Mouse (Mus musculus) inflammation-experienced regulatory T-cells, adult 6 months (primary cell): ENCODE measurements around the gene Clk3. TPM values are rescaled to one million over a fixed set of nuclear protein-coding genes. Genes with fewer than 3 reads are reported as not detected.
A peak's percentile ranks its signal among the peaks of the same experiment; 100 is the strongest.

ENCODE experiments used
- ATAC-seq: one replicate; pipeline ENCODE4 v1.8.0; 2017
- polyA plus RNA-seq, 3 experiments: library from polyadenylated mRNA; unstranded; fragments of 100-300 nt; shearing (Covaris generic); gene quantifications; one replicate each; pipeline ENCODE4 v1.2.1; 2017

Gene Clk3
- polyA plus RNA-seq, 3 experiments from 2014 or later = 75.8 to 110 (median 88.0) TPM

DNA sequence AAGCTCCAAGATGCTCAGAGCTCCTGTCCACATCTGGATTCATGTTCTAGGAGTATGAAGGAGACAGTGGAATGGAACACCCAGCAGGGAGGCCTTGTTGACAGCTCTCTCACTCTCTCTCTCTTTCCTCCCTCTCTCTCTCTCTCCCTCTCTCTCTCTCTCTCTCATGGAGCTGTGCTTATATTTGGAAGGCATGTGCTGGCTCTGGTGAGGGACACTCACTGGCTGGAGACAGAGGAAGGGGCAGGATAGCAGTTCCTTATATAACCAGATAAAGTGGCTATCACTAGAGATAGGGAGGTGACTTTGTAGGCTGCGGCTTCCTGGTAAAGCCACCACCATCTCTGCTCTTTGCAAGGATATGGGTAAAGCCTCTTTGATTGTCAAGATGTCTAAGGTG is 4.6 kb upstream of the Clk3 start:
- no peak for ATAC-seq

DNA sequence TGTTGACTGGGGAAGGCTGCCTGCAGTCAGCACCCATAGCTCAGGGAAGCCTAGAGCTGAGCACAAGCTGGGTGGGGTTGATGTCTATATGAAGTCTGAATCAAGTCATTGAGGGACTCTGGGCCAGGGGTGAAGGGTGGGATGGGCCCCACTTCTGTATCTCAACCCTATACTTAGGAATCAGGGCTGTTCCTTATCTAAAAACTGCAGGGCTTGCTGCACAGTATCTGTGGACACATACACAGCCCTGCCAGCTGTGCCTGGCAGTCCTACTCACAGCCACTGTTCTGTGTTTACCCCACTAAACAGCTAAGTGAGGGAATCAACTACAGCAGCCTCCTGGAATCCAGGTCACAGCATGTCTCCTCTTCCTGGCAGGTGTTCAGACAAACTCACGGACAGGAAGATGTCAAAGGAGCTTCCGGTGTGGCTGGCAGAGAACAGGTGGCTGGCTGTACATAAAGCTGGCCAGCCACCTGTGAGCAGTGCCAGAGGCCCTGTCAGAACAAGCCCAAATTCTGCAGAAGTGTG is 3.9 kb upstream of the Clk3 start:
- ATAC-seq = no peak

DNA sequence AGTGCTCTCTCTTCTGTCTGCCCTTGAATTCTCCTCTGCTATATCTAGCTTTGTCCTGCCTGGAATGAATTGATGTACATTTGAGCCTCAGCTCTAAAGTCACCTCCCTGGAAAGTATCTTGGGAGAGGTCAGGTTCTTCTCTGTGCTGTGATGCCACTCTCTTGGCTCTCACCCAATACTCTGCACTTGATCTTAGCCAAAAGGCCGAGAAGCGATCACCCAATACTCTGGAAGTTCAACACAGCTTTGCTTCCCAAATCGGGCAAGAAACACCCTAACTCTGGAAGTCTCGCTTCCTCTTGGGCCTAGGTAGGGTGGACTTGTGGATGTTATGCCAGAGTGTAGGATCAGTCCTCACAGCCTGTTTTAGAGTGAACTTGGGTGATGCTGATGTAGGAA is 1.6 kb upstream of the Clk3 start:
- no peak for ATAC-seq

DNA sequence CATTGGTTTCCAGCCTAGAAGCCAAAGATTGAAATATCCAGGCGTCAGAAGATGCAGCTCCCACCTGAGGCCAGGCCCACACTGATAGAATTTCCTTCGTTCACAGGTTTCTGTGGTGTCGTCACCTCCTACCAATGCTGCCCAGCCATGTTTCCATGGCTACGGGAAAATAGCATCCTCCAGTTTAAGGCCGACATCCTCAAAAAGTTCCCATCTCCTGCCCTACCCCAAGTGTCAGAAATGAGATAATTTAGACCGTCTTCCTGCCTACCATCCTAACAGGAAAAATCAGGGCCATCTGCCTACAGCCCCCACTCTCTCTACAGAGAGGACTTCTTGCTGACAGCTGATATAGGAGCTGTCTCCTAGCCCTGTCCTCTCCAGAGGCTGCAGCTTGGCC is 771 bp upstream of the Clk3 start:
- ATAC-seq = no peak

DNA sequence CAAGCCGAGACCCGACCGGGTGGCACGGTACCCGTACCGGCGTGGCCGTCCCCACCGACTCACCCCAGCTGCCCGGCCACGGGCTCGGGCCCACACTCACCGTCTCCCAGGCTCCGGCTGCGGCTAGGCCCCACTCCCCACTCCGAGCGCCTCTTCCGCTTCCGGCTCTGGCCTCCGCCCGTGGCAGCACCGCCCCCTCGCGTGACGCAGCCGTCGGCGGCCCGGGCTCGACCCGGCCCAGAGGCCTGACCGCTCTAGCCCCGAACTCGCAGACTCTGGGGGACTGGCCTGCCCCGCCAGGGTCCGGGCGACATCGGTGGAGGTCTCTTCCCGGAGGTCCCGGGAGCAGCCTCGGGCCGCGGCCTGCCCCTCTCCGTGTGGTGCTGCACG is 691 bp downstream of the Clk3 start:
- peak; percentile 75 for ATAC-seq

DNA sequence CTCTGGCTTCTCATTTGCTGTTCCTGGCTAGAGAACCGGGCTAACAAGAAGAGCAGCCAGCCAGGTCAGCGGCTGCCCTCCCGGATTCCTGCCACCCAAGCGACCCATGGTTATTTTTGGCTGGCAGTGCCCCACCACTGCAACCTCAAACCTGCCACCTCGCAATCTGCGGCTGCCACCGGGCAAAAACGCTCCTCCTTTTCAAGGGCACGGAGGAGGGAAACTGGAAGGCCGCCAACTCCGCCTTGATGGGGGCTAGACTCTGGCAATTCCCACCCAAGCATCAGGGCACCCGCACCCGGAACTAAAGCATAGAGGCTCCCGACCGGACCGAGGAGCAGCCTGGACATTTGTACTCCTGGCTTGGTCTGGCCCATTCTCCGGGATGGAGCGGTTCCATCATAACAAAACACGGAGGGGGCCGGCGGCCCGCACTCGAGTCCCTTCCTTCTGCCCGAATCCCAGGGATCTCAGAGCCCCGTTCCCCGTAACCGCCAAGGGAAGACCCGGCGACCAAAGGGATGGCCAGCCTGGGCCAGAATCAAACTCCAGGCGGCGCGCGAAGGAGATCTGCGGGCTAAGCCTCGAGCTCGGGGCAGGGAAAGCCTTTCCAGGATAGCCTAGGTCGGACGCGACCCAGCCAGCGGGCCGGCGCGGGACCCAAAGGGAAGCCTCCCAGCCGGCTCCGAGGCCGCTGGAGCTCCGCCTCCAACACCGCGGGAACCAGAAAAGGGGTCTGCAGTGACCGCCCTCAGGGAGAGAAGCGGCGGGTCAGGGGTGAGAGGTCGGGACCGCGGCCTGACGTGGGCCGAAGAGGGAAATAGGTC is 1.3 kb downstream of the Clk3 start:
- no peak for ATAC-seq

DNA sequence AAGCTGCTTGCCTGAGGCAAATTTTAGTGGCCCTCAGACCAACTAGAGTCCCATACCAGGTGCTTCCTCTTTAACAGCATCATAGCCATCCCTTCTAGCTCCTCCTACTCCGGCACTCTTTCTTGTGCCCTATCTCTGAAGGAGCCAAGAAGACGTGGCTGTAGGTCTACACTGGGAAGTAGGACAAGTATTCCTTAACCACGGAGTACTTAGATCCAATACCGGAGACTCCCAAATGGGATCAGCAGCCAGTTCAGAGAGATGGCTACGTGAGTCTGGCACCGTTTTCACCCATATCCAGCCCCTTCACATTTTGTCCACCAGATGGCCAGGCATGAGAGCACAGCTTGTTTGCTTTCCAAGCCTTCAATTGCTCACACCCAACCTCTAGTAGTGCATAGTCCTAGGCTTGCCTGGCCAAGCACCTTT is 3.1 kb downstream of the Clk3 start:
- ATAC-seq = no peak

DNA sequence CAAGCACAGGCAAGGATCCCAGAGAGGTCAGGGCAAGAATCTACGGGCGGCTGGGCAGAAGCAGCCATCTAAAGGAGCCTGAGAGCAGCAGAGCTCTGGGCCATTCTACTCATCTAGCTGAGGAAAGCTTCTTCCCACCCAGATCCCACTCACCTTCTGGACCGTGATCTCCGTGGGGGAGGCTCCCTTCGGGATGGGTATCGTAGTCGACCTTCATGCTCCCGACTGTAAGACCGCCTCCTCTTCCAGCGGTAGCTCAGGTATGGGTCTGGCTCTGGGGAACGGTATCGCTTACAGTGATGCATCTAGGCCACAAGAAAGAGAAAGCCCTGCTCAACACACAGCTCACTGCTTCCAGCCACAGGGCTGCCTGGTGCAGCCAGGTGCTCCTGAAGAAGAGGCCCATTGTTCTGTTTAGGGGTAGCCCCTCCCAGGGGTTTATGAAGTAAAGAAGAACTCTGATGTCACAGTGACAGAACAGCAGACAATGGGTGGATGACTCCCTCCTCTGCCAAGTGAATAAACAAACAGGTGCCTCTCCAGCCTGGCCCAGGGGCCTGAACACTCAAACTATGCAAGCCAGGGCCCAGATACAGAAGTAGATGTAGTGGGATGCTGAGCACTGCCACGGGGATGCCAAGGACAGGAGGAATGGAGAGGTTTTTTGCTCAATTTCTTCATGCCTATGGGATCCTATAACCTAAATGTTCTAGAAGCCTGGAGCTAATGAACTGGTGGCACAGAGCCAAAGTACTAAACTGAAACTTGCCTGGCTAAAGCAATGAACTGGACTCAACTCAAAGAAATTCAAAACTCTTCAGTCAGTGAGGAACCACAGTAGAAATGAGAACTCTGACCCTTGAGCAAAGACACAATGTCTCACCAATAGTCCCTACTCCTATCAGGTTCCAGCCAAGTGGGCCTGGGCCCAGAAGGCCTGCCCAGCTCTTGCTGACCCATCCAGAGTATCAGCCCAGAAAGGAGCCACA is 3.8 kb downstream of the Clk3 start:
- no peak for ATAC-seq

DNA sequence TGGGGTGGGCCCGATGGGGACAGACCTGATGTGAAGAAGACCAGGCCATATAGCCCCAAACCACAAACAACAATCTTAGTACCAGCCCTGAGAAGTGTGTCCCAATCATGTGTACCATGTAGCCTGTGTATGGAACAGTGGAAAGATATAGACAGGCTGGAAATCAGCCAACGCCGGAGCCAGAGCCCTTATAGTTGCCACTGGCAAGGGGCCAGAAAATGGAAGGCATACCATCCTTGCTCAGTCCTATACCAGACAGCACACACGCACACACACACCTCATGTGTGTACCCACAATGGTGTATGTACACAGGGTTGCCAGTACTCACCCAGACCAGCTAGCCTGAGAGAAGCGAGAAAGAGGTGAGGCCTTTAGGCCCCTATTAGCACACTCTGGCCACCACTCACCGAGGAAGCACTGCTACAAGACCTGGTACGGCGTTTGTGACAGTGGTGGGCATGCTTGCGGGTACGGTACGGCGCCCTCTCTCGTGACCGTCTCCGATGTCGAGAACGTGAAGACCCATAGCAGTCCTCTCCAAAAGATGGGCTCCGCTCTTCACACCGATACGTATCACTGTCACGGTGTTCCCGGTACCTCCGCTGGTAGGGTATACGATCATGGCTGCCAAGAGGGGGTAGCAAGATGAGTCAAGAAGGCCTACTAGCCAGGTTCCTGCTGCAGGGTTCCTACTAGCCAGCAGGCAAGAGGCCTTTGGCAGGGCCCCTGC is 5.1 kb downstream of the Clk3 start:
- ATAC-seq = no peak

DNA sequence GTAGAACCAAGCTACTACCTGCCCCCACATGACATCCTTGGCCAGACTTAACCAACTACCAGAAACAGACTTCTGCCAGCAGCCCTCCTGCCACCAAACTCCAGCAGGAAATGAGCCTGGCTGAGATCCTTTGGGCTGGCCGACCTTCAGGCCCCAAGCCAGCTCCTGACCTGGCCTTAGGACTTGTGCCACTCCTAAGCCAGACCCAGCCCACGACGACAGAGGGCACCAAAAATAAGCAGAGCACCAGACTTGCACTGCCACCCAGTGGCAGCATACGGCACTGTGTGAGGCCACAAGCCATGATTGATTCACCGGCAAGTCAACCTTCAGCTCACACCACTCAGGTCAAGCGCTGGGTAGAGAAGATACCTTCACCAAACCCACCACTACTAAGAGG is 6.4 kb downstream of the Clk3 start:
- ATAC-seq = peak; percentile 59

DNA sequence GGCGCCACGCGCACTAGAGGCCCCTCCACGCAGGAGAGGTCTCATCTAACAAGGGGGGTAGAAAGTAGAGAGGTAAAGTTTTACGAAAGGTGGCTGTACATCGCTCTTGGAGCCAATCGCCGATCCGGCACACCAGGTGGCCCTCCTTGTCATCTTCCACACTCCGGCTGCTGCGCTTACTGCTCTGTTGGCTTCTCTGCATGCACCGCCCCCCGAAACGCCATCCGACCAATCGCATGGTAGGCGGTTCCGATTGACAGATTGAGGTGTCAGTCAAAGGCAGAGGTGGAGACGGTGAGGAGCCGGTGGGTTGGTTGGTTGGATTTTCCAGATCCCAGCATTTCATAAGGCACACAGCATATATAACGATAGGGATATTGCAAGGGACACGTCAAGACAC is 7.1 kb downstream of the Clk3 start:
- no peak for ATAC-seq

DNA sequence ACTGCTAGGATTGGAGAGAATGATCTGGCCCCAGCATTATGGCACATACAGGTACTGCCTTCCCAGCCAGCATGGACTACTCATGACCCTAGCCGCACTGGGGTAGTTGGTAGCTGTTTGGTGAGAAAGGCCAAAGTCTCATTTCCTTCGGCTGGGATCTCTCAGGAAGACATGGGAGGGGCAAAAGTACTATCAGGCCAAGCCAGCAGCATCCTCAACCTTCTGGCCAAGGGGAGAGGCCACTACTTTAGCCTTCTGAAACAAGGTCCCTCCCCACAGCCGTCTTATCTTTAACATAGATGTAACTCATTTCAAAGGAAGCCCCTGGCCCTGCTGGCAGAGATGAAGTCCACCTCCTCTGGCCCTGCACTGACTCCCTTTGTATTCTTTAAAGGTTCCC is 8.1 kb downstream of the Clk3 start:
- no peak for ATAC-seq

DNA sequence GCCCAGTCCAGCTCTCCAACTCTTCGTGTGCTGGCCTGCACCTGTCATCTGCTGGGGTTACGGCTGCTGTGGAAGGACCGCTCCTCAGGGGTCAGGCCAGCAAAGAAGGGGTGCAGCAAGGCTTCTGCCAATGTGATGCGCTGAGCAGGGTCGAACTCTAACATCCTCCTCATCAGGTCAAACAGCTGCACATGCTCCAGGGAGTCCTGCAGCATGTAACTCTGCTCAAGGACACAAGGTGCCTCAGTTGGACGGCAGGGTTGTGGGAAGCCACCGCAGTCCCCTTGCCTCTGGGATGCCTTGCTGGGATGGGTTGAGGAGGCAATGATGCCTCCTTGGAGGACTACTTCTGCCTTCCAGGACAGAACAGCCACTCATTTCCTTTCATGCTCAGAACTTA is 14.8 kb downstream of the Clk3 start:
- no peak for ATAC-seq

DNA sequence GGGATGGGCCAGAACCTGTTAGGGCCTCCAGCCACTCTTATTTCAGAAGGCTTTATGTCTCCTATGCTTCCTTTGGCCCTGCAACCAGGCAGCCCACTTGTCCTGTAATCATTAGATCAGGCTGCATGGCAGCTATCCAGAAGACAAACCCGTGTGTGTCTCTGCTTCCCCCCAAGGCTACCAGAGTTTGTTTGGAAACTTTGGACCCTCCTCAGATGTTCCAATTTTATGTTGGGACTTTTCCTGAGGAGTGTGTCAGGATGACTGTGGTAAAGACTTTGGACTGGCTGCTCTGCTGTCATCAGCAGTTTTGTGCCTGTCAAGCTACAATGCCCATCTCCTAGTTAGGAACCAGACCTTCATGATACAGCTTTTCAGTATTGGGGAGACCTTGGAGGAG is 16.8 kb downstream of the Clk3 start:
- ATAC-seq = no peak

DNA sequence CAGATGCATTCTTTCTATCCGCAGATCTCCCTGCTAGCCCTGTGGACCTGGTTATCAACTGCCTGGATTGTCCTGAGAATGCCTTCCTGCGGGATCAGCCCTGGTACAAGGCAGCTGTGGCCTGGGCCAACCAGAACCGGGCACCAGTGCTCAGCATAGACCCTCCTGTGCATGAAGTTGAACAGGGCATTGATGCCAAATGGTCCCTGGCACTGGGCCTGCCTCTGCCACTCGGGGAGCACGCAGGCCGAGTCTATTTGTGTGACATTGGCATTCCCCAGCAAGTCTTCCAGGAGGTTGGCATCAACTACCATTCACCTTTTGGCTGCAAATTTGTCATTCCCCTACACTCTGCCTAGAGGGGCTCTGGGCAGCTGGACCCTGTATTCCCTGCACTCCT is 17.5 kb downstream of the Clk3 start:
- ATAC-seq = no peak

DNA sequence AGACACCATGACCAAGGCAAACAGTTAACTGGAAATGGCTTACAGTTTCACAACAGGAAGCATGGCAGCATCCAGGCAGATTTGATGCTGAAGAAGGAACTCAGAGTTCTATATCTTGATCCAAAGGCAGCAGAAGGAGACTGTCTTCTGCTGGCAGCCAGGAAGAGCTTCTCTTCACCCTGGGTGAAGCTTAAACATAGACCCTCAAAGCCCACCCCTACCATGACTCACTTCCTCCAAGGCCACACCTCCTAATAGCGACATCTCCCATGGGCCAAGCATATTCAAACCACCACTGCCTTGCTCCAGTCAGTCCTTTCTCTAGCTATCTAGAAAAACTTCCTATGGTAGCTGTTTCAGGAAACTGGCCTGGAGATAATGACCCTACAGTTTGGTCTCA is 18.6 kb downstream of the Clk3 start:
- no peak for ATAC-seq

DNA sequence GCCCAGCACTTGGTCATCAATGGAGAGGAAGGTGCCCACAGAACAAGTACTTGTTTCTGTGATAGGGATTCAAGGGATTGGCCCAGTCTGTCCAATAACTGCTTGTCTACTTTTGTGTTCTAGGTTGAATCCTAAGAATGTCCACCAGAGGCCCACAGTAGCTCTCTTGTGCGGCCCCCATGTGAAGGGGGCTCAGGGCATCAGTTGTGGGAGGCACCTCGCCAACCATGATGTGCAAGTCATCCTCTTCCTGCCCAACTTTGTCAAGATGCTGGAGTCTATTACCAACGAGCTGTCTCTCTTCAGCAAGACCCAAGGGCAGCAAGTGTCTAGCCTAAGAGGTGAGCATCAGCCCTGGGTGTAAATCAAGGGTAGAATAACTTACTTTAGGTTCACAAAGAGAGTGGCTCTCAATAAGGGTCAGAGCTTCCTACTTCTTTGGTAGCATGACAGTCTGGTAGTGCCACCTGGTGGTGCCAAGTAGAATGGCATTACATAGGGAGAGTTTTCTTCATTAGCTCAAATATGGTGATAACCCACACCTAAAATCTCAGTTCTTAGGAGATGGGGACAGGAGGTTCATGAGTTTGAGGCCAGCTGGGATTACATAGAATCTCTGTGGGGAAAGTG is 21.1 kb downstream of the Clk3 start:
- ATAC-seq = peak; percentile 58

DNA sequence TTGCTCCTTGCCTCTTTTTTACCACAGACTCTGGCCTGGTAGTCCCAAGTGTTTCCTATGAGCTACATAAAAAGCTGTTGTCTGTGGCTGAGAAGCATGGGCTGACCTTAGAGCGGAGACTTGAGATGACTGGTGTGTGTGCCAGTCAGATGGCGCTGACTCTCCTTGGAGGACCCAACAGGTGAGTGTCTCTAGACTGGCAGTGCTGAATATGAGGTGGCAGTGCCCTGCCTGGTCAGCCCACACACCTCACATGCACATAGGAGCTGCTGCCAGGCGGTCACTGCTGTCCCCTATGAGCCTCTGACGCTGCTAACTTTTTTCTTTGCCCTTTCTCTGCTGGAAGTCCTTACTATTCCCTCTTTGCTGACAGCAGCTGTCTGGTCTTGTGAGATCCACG is 25.8 kb downstream of the Clk3 start:
- no peak for ATAC-seq

DNA sequence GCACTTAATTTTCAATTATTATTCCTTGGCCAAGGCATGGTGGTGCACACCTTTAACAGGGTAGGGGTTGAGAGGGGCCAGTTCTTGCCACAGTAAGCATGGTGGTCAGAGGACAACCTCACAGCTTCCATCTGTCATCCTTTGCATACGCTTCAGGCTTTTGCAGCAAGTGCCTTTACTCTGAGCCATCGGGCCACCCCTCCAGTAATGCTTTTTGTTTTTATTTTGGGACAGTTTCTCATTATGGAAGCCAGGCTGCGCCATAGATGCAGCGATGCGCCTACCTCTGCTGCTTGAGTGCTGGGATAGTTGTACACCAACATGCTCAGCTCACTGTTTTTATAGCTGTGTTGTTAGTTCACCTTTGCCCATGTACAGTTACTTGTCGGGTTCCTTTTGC is 32.1 kb downstream of the Clk3 start:
- no peak for ATAC-seq

DNA sequence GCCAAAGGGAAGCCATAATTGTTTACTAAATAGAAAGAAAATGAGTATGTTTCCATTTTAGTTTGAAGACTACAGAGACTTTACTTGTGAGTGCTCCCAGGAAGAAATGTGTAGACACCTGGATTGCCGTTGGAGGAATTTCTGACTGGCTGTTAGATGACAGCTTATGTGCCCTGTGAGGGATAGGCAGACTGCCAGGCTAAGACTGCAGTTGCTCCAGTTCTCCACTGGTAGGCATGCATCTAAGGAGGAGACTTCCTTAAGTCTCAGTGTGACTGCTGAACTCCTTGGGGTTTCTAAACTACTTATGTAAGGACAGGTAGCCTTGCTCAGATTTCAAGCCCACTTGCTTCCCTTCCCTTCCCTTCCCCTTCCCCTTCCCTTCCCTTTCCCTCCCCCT is 37.3 kb downstream of the Clk3 start:
- ATAC-seq = no peak

DNA sequence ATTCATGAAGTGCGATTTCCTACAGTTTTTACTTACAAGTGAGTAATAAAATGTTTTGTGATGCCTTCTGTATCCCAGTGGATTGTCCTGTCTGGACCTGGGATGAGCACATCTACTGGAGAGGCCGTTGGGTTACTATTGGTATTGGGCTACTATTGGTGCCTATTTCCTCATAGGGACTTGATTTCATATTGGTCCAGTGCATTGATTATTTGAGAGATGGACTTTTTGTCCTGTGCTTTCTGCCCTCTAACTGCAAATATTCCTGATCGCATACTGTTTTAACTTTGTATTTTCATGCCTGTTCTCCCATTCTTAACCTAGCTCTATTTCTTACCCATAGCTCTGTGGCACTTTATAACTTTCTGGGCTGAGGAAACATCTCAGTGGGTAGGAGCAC is 41.0 kb downstream of the Clk3 start:
- ATAC-seq = no peak

DNA sequence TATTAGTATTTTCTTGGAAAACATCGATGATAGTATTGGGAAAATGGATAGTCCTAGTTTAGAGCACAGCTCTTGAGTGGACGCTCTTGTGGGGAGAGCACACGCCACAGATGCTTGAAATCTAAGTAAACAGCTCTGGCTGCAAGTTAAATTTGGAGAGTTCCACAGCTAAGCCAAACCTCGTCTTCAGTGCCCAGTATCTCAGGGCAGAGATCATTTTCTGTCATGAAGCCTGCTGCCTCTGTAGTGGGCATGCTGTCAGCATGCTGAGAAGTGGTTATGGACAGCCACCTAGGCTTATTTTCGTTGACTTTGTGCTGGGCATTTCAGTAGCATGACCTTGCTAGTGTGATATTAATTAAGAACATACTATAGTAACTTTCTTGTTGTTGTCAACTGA is 41.9 kb downstream of the Clk3 start:
- ATAC-seq = no peak
